Mouse (Mus musculus): ENCODE measurements around the gene Xcl1.
"Not testable (repeated sequence)": the region's sequence is repeated elsewhere in the genome, so short reads cannot be mapped to it uniquely, and the experiment has no call there.

Gene Xcl1

GRCm38 (mm10) chr1:164935477-164936044 lies at the start of gene Xcl1:
Xcl1 (minus strand) TSS chr1:164935527.
- no peak for ATAC-seq (ENCODE audit: insufficient number of reproducible peaks, low FRiP score, low TSS enrichment)

- not testable (repeated sequence) for ATAC-seq (ENCODE audit: insufficient number of reproducible peaks, low FRiP score, low TSS enrichment)
These were observed 49.4 kb upstream of the Xcl1 start for GRCm38 (mm10) chr1:164984681-164985080.

GRCm38 (mm10) chr1:164977351-164977750 lies 42.0 kb upstream of the Xcl1 start:
- no peak for ATAC-seq (ENCODE audit: insufficient number of reproducible peaks, low FRiP score, low TSS enrichment)

- ATAC-seq (ENCODE audit: insufficient number of reproducible peaks, low FRiP score, low TSS enrichment), result no peak
These were observed 40.4 kb upstream of the Xcl1 start for GRCm38 (mm10) chr1:164975729-164976128.

- no peak for ATAC-seq (ENCODE audit: insufficient number of reproducible peaks, low FRiP score, low TSS enrichment)
These were observed 39.9 kb upstream of the Xcl1 start for GRCm38 (mm10) chr1:164975276-164975675.

GRCm38 (mm10) chr1:164973790-164974189 lies 38.5 kb upstream of the Xcl1 start:
- ATAC-seq (ENCODE audit: insufficient number of reproducible peaks, low FRiP score, low TSS enrichment), result no peak

GRCm38 (mm10) chr1:164973341-164973740 lies 38.0 kb upstream of the Xcl1 start:
- no peak for ATAC-seq (ENCODE audit: insufficient number of reproducible peaks, low FRiP score, low TSS enrichment)

GRCm38 (mm10) chr1:164972744-164973143 lies 37.4 kb upstream of the Xcl1 start:
- ATAC-seq (ENCODE audit: insufficient number of reproducible peaks, low FRiP score, low TSS enrichment), result no peak

- no peak for ATAC-seq (ENCODE audit: insufficient number of reproducible peaks, low FRiP score, low TSS enrichment)
These were observed 30.9 kb upstream of the Xcl1 start for GRCm38 (mm10) chr1:164966095-164966698.

- no peak for ATAC-seq (ENCODE audit: insufficient number of reproducible peaks, low FRiP score, low TSS enrichment)
These were observed 25.3 kb upstream of the Xcl1 start for GRCm38 (mm10) chr1:164960610-164961009.

GRCm38 (mm10) chr1:164959787-164960385 lies 24.6 kb upstream of the Xcl1 start:
- no peak for ATAC-seq (ENCODE audit: insufficient number of reproducible peaks, low FRiP score, low TSS enrichment)

- no peak for ATAC-seq (ENCODE audit: insufficient number of reproducible peaks, low FRiP score, low TSS enrichment)
These were observed 23.8 kb upstream of the Xcl1 start for GRCm38 (mm10) chr1:164959160-164959559.

GRCm38 (mm10) chr1:164957974-164958373 lies 22.6 kb upstream of the Xcl1 start:
- ATAC-seq (ENCODE audit: insufficient number of reproducible peaks, low FRiP score, low TSS enrichment), result no peak

- no peak for ATAC-seq (ENCODE audit: insufficient number of reproducible peaks, low FRiP score, low TSS enrichment)
These were observed 21.5 kb upstream of the Xcl1 start for GRCm38 (mm10) chr1:164956725-164957399.

- ATAC-seq (ENCODE audit: insufficient number of reproducible peaks, low FRiP score, low TSS enrichment), result no peak
These were observed 20.3 kb upstream of the Xcl1 start for GRCm38 (mm10) chr1:164955452-164956196.

- no peak for ATAC-seq (ENCODE audit: insufficient number of reproducible peaks, low FRiP score, low TSS enrichment)
These were observed 18.2 kb upstream of the Xcl1 start for GRCm38 (mm10) chr1:164953574-164953973.

- no peak for ATAC-seq (ENCODE audit: insufficient number of reproducible peaks, low FRiP score, low TSS enrichment)
These were observed 733 bp upstream of the Xcl1 start for GRCm38 (mm10) chr1:164936060-164936459.

- no peak for ATAC-seq (ENCODE audit: insufficient number of reproducible peaks, low FRiP score, low TSS enrichment)
These were observed 1.7 kb downstream of the Xcl1 start for GRCm38 (mm10) chr1:164933441-164934188.

- no peak for ATAC-seq (ENCODE audit: insufficient number of reproducible peaks, low FRiP score, low TSS enrichment)
These were observed 4.2 kb downstream of the Xcl1 start for GRCm38 (mm10) chr1:164931135-164931534.

GRCm38 (mm10) chr1:164930006-164930405 lies 5.3 kb downstream of the Xcl1 start:
- no peak for ATAC-seq (ENCODE audit: insufficient number of reproducible peaks, low FRiP score, low TSS enrichment)

All from cerebellum, adult (tissue).